Mouse (Mus musculus): ENCODE measurements around the gene Hdac4.

Gene Hdac4

DNA sequence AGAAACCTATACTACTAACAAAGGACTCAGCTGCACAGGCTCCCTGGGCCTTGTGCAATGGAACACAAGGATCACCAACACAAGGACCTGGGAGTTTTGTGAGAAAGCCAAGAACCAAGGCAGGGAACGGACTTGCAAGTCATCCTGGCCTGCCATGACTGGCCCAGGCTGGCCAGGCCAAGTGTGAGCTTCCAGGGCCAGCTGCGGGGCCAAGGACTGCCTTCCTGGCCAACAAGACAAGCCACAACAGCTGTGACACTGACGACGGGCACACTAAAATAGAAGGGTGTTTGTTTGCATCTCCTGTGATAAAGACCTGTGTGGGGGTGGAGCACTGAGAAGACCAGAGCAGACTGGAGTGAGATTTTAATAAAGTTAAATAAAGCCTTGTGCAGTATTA is 96.0 kb downstream of the Hdac4 start:
- peak; percentile 68 for DNase-seq

DNA sequence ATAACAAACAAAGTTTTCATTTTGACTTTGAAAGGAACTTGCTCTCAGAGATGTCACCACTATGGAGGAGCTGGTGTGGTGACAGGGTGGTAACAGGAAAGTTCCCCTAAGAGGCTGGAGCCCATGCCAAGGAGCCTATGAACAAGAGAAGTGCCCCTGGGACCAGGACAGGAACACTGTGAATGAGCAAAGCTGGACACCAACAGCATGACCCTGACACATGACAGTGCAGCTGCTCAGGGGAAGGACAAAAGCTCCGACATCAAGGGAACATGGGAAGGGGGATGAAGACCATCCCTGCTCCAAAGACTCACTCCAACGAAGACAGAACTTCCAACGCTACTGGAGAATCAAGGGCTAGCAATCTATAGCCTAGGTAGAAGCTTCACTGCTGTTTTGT is 97.0 kb downstream of the Hdac4 start:
- no peak for DNase-seq

DNA sequence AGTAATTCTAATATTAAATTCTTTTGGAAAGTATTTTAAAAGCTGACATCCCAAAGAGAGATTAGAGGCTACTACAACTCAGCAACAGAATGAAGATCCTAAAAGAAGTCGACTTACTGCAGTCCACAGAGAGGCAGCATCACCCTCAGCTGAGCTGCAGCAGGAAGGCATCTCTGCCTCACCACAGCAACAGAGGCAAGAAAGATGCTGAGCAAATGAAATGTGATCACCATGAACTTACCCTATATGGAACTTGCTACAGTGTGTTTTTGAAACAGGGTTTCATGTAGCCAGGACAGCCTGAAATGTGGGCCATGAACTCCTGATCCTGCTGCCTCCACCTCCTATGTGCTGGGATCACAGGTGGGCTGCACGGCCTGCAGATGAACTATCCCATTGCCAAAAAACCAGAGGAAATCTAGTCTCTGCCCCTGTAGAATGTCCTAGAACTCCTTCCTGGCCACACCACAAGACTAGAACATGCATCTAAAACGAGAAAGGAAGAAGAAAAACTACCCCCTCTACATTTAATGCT is 98.4 kb downstream of the Hdac4 start:
- no peak for DNase-seq

DNA sequence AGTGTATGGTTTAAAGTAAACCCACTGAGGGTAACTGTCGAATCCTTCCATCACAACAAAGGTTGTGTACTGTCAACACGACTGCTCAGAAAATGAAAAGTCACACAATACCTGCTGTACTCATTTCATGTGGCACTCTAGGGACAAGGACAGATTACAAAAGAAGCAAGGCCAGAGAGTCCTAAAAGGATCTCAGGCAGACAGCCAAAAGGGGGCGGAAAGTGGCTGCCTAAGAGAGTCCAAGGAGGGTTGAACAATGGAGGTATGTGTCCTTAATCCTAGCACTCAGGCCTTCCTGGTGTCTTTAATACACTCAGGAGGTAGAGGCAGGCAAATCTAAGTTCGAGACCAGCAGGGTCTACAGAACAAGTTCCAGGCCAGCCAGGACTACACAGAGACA is 103.2 kb downstream of the Hdac4 start:
- DNase-seq = no peak

DNA sequence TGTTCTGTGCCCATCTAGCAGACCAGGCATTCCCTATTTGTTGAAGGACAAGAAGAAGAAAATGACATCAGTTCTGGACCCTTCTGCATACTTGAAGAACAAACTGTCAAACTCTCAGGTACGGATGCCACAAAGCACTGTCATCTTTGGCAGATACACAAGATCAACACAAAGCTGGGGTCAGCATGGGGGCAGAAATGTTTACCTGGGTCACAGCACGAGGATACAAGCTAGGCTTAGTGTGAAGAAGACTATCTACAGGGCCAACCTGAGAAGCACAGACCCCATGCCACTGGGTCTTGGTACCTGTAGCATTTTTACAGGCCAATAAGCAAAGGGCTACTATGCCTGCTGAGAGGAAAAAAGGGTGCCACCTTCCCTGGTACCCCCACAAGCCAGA is 107.7 kb downstream of the Hdac4 start:
- DNase-seq = no peak

DNA sequence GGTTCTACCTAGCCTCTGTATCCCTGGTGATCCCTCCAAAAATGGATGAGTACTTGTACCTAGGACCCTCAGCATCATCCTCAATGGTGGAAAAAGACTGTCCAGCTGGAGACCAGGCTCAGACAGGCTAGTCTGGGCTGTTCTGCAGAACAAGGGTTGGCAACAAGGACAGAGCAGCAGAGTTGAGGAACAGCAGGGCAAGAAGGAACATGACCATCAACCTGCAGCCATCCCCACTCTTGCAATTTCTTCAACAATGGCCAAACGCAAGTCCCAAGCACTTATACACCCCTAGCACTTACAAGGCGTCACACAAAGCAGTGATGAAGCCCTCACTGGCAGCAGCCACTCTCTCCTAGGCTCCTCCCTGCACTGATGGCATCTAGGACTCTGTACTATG is 108.2 kb downstream of the Hdac4 start:
- no peak for DNase-seq

DNA sequence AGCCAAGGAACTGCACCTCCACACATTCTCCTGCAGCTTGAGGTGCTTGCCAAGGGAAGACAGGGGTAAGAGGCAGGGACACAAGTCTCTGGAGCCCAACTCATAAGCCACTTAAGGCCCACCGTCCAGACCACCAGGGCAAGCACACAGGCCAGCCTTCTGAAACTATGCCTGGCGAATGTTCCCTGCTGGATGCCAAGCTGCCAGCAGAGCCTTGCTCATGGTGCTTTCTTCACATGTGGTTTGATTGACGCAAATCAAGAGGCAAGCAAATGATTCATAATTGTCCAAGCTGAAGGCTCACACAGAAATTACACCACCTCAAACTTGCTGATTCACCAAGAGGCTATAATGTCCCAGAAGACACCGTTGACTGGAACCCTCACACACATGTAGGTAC is 108.7 kb downstream of the Hdac4 start:
- peak; percentile 46 for DNase-seq

DNA sequence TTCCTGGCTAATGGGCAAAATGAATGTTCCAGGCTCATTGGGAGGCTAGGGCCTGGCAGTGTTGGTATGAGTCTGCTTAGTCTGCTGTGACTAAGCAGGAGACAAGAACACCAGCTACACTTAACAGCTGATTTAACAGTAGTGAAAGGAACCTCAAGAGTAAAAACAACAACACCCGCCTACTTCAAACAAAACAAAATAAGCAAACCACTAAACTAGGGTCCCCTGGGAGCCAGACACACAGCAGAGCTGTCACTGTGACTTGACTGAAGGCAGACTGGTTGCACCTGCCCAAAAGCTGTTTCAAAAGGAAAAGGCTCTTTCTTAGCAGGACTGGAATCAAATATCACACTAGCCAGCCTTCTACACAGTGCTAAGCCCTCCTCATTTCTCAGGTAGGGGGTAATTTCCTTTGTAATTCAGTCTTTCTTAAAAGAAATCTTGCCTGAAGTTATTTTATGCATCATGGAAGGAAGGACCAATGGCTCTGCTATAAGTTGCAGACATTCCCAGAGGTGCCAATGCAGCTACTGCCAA is 109.2 kb downstream of the Hdac4 start:
- peak; percentile 33 for DNase-seq

DNA sequence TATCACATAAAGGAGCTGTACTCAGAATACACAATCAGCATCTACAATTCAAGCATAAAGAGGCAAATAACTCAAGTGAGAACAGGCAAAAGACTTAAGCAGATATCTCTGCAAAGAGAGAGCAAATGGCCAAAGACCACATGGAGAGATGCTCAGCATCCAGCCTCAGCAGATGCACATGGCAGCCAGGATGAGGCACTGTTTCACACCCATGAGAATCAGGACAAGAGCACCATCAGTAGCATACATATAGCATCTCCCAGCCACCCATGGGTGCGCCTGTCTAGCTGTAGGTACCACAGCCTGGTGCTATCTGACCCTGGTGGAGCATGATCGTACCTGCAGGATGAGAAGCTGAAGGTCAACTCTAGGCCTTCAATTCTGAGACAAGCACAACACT is 110.8 kb downstream of the Hdac4 start:
- no peak for DNase-seq

DNA sequence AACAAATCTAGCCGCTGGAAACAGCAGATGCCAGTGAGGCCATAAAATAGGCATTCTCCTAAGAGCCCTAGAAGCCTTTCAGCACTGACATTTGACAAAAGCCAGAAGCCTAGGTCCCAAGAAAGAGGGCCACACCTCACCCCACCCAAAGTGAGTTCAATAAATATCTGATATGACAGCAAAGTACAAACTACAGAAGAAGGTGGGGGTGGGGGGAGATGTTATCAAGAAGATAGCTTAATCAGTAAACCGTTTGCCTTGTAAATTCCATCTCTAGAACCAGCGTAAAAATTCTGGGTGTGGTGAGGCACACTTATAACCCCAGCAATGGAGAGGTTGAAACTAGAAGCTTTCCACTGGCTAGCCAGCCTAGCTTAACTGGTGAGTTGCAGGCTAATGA is 111.5 kb downstream of the Hdac4 start:
- DNase-seq = no peak

DNA sequence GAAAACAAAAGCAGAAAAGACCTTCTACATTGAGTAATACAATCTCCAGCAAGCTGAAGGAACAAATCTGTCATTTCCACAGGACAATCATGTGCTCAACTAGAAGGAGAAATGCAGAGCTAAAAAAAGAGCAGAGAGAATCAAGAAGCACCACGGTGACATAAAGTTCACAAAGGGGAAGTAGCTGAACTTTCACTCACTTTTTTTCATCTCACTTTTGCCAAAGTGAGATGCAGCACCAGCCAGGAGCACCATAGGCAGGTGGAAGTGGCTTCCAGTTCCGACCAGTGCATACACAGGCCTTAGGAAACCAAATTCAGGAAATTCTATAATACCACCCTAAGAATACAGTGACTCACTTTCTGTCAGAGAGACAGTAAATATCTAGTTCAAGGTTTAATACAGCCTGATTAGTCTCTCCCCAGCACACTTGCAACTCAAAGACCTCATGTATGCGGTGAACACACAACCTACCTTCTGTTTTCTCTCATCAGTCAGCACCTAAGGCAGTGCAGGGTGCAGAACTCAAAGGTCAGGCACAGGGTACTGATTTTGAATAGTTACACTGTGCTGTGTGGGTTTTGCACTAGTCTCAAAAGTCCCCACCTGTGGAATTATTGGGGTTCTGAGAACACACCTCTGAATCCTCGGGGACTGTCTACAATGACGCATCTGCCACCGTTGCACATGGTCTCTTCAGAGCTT is 112.5 kb downstream of the Hdac4 start:
- peak; percentile 41 for DNase-seq

DNA sequence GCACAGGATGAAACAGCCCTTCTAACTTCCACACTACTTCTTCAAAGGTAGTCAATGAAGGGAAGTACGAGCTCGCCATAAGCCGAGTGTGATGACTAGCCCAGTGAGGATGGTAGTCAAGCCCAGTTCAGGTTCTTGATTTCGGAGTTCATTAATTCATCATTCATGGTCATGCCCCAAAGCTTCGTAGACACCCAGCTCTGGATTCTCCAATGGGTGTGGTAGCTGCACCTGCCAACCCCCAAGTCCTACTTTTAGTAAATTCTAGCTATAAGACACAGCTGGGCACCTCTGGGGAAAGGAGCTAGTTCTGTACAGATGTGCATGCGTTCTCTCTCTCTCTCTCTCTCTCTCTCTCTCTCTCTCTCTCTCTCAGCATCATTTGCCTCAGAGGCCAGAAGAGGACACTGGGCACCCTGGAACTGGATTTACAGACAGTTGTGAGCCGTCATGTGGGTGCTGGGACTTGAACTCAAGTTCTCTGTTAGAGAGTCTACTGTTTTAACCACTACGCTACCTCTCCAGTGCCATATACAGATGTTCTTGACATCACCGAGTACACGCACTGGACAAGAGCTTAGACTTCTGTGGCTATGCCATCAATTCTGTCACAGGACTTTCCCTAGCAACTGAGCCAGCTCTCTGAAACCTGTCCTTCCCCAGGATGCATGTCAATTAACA is 113.2 kb downstream of the Hdac4 start:
- DNase-seq = no peak

DNA sequence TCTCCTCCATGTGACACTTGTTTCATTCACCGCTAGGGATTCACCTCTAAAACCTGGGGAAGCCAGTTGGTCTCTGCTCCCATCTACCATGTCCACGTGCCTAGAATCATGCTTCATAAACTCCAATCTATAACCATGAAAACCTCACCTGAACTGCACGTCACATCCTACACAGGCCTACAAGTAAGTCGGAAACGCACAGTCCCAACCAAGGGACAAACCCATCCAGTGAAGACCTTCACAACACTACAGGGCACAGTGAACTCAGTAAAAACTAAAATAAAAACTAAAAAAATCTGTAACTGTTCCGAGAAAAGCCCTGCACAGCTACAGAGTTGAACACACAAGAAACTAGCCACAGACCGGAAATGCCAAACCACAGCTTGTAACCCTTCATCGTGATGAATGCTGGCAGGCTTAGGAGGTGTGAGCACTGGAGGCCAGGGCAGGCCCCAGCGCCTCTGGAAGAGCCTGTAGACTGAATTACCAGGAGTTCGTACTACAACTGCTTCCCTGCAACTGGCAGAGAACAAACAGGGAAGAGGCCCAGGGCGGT is 115.4 kb downstream of the Hdac4 start:
- DNase-seq = peak; percentile 79

DNA sequence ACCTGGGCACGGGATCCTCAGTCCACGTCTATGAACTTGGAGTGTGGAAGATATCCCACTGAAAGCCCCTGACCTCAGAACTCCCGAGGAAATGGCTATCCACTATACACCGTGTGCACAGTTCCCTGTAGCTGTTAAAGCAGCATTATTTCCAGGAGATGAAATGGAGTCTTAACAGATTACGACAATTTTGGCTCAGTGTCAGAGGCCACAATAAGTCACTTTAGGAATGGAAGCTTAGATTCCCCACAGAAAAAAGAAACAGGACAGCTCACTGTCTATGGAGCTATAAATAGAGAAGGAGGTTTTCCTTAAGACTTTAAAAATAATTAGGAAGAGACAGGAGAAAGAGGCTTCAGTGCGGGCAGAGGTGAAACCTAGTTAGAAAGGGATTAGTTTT is 120.2 kb downstream of the Hdac4 start:
- peak; percentile 50 for DNase-seq

DNA sequence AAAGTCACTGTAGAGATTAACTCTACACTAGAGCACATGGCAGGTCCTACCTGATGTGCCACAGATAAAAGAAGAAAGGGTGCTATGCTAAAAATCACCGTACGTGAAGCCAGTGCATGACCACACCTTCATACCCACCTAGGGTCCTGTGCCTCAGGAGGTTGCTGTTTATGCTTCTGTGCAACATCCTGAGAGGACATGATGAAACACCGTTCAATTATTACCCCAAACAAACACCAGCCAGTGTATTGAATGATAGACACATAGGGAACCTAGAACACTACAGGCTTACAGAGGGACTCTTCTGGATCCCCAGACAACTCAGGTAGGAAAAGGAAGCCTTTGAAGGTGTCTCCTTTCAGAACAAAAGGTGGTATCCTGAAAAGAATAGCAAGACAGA is 120.8 kb downstream of the Hdac4 start:
- DNase-seq = no peak

DNA sequence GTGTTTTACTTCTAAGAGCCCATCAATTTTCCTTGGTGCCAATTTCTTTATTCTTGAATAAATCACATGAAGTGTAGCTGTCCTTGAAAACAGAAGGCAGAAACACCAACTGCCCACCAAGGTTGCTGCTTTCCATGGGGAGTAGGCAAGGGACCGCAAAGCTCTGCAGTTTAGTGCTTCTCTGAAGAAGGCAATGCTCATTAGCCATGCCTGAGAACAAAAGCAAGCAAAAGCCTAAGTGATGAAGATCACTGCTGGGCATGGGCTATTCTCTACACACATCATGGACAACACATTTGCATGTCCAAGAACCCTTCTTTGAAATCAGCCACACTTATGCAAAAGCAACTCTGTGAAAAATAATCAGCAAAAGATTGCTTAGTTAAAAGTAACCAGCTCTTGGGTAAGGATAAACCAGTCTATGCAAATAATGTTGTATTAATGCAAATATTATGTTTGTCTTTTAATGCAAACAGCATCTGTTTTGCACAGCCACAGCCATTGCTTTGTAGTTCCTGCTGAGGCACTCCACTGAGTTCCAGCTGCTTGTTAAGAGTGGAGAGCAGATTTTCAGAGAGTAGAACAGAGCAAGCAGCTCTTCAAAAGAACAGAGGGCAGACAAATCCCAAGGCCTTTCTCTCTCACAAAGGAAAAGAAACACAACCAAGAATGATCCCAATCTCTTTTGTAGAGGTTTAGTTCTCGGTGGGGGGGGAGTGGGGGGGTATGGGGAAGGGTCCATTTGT is 125.4 kb downstream of the Hdac4 start:
- no peak for DNase-seq

DNA sequence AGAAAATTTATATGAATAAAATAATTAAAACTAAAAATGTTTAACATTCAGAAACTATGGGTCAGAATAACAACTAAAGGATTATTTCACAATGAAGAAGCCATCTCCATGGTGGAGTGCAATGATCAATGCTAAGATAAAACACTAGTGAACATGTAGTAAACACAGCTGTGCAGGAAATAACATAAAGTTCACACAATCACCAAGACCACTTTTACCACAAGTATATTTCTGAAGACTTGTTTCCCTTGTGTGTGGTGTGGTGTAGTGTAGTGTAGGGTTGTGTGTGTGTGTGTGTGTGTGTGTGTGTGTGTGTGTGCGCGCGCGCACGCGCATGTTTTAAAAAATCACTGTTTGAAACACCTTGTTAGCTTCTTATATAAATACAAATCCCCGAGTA is 126.0 kb downstream of the Hdac4 start:
- DNase-seq = no peak

DNA sequence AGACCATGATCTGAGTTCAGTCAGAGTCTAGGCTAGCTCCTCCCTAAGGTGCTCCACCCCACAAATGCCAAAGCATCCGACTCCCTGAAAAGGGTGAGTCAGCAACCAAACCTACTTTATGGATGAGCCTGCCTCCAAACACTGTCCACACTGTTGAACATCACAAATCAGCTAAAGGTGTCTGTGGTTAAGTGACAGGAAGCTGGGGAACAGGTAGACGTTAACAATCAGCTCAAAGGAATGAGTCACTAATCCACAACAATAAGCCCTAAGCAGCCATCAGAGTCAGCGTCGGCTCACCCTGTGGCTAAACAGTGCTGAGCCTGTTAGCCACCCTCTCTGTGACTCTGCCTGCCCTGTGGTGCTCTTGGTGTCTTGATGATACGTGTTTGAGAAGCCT is 131.2 kb downstream of the Hdac4 start:
- DNase-seq = no peak

DNA sequence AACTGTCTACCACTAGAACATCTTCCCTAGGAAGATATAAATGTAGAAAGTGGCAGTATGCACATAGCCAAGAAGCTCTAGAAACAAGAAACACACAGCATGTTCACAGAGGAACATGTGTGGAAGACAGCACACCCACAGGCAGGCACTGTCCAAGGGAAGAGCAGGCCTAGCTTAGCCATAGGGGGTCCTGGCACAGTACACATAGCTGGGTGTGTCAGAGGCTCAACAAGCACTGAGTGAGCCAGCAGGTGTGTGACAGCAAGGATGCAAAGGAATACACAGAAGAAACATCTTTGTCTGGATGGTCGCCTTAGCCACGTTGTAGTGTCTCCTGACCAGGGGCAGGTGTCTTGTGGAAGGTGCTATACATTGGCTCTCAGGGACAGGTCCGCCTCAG is 132.2 kb downstream of the Hdac4 start:
- no peak for DNase-seq

DNA sequence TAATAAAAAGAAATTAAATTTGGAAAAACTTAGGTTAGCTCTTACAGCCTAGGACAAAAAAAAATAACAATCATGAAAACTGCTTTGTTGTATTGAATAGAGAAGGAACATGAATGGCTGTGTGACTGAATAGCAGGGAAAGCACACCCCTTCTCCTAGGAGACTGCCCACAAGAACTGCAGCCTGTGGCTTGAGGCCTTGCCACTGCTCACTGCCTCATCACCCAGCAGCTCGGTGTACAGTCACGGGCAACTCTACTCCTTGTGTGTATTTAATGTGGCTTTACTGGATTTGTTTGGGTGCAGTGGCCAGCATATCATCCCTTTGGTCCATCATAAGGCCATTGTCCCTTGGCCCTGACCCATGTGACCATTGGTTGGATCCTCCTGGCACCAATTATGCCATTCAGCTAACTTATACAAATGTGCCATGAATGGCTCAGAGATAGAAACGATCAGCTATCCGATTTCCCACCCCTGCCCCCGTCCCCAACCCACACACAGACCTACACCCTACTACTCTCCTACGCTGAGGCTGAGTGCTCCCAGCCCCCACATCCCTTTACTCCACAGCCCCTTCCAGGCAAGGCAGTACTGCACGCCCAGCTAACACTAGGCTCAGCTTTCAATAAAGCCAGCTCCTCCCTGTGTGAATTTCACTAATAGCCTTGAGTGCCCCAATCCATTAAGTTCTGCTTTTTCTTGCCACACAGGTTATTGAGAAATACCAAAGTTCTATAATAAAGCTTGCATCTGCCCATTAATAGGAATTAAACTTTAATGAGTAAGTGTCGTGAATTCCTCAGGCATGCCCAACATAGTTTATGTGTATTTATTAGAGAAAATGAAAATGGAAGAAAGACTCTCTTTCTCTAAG is 134.1 kb downstream of the Hdac4 start:
- DNase-seq = no peak

DNA sequence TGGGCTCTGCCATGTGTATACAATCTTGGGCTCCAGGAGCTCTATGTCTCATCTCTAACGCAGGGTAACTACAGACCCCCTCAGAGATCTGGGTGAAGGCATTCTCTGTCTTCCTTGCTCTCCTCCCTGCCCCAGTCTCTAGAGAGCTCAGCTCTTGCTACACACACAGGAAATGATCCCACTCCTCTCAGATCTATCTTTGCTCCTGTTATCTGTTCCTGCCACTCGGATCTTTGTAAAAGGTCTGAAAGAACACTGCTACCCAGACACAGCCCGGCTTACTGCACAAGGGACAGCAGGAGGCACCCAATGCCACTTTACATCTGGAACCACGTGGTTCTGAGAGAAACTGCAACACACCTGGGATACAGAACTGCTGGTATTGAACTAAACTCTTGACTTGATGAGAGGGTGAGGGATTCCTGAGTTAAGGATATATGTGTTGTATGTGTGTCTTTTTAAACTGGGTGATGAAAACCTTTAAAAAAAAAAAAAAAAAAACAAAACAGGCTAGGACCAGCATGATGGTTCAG is 134.9 kb downstream of the Hdac4 start:
- no peak for DNase-seq

DNA sequence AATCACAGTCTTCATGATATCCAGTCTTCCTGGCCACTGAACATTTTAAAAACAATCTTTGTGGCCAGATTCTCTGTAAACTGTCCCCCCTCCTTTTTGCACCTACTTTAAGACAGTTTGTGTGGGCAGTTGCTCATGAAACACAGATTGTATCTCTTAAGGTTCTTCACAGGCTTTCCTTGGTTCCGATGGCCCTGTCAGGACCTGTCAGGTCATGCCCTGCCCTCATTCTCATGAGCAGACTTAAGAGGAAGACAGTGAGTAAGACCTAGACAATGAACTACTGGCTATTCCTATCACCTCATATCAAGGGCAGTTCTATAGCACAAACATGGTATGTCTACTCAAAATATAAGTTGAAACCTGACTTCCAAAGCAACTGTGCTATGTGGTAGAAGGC is 135.9 kb downstream of the Hdac4 start:
- DNase-seq = no peak

Data from lung, postnatal 36 days (tissue).